Mouse (Mus musculus): ENCODE measurements around the gene Sstr3.

Sstr3 gene

GRCm38 (mm10) chr15:78531901-78532469 is 12.5 kb downstream of the Sstr3 start:
- in situ Hi-C loops (cut with MboI; ENCODE audit: low sequenced_read_pairs) = loop anchor here (25.0 kb wide), 1 partner anchor 345 kb away; no protein-coding TSS in a partner anchor

DNA sequence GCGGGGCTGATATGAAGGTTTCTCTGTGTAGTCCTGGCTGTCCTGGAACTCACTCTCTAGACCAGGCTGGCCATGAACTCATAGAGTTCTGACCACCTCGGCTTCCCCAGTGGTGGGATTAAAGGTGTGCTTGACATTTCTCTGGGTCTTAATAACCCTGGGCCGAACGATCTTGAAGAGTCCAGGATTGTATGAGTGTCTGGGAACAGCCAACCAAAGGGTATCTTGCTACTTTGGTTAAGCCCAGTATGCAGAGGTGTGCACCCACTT is 13.1 kb downstream of the Sstr3 start:
- in situ Hi-C loops (cut with MboI; ENCODE audit: low sequenced_read_pairs) = loop anchor here (25.0 kb wide), 1 partner anchor 344 kb away; no protein-coding TSS in a partner anchor

DNA sequence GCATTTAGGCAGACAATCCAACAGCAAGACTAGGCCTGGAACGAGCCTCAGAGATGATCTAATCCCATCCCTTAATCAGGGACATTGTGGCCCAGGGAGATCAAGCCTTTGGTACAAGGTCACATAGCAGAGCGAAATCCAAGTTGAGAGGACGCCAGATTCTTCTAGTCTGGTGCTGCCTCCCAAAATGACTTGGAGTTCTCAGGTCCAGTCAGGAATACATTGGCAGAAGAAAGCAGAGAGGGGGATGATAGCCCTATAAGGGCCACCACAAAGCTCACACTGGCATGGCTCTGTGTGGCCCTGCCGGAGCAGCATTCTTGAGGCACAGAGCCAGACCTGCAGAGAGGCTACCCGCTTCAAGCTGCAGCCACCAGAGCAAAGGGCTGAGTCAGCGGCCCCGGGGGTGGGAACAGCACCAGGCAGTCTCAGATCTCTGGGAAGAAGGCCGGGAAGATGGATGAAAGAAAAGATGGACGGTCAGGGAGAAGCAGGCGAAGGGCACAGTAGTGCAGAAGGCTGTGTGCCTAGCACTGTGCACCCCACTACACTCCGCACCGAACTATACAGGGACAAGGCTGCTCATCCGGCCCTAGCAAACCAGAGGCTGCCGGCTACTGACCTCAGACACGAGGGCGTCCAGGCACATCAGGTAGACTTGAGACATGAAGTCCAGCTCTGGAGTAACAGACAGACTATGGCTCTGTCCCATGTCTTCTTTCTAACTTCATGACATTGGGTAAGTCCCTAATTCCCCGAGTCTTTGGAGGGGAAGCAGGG is 13.6 kb downstream of the Sstr3 start, which contains the start of gene C1qtnf6:
Gene C1qtnf6 (minus strand): TSS at position 746 of the 780 bp plus-strand sequence.
- in situ Hi-C loops (cut with MboI; ENCODE audit: low sequenced_read_pairs) = loop anchor here (25.0 kb wide), 1 partner anchor 344 kb away; no protein-coding TSS in a partner anchor

GRCm38 (mm10) chr15:78530141-78530540 is 14.3 kb downstream of the Sstr3 start:
- in situ Hi-C loops (cut with MboI; ENCODE audit: low sequenced_read_pairs) = loop anchor here (25.0 kb wide), 1 partner anchor 343 kb away; no protein-coding TSS in a partner anchor

- in situ Hi-C loops (cut with MboI; ENCODE audit: low sequenced_read_pairs) = loop anchor here (25.0 kb wide), 1 partner anchor 342 kb away; no protein-coding TSS in a partner anchor
These were observed 15.0 kb downstream of the Sstr3 start for GRCm38 (mm10) chr15:78529428-78529990.

DNA sequence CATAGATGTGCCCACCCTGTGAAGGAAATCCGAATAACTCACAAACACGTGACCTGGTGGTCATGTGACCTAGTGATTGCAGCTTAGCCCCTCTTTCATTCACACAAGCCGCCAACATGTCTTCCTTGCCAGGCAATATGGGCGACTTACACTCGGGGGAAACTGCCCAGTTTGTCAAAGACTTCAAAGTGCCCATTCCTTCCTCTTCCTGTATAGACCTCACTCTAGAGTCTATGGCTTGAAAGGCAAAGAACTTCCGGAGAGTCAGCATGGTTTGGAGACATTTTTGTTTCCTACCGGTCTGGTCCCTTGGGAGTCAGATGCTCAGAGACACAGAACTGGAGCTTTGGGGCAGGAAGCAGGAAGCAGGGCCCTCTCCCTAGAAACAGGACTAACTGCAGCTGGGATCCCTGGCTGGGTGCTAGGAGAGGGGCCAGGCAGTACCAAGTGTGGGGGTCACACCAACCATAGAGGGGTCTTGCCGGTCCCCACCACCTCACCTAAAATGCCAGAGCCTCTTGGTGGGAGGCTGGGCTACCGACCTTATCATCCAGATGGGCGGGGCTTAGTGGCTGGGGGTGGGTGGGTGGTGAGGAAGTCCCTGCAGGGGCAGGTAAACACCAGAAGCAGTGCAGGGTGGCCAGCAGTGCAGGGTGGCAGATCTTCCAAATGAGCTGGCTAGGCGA is 15.6 kb downstream of the Sstr3 start:
- in situ Hi-C loops (cut with MboI; ENCODE audit: low sequenced_read_pairs) = loop anchor here (25.0 kb wide), 1 partner anchor 342 kb away; no protein-coding TSS in a partner anchor

- in situ Hi-C loops (cut with MboI; ENCODE audit: low sequenced_read_pairs) = loop anchor here (25.0 kb wide), 1 partner anchor 341 kb away; no protein-coding TSS in a partner anchor
These were observed 16.5 kb downstream of the Sstr3 start for GRCm38 (mm10) chr15:78527973-78528372.

GRCm38 (mm10) chr15:78524163-78524562 is 20.3 kb downstream of the Sstr3 start:
- in situ Hi-C loops (cut with MboI; ENCODE audit: low sequenced_read_pairs) = no loop called here

- in situ Hi-C loops (cut with MboI; ENCODE audit: low sequenced_read_pairs) = no loop called here
These were observed 22.6 kb downstream of the Sstr3 start for GRCm38 (mm10) chr15:78521892-78522291.

GRCm38 (mm10) chr15:78521331-78521730 is 23.2 kb downstream of the Sstr3 start:
- in situ Hi-C loops (cut with MboI; ENCODE audit: low sequenced_read_pairs) = no loop called here

DNA sequence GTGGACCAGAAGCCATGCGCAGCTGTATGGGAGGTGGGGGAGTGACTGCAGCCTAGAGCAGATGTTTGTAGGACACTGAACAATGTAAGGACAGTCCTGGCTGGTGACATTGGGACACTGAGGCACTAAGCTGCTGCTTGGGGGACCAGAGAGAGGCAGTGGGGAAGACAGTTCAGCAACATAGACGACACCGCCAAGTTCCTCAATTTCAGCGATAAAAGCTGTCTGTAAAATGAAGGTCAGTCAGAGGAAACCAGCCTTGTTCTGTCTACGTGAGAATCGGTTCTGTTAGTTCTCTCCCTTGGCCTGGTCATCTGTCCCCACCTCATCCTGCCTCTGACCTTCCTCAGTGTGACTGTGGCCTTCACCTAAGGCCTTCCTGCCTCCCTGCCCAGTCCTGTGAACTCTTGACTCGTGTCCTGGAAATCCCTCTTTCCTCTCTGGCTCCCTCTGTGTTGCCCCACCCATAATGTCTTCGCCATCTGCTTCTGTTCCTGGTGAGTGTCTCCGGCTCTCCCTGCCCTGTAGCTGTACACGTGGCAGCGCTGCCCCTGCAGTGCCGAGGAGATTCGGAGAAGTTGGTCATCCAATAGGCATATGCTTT is 24.3 kb downstream of the Sstr3 start:
- in situ Hi-C loops (cut with MboI; ENCODE audit: low sequenced_read_pairs) = no loop called here

- in situ Hi-C loops (cut with MboI; ENCODE audit: low sequenced_read_pairs) = no loop called here
These were observed 26.3 kb downstream of the Sstr3 start for GRCm38 (mm10) chr15:78518221-78518620.

GRCm38 (mm10) chr15:78515759-78516158 is 28.7 kb downstream of the Sstr3 start:
- in situ Hi-C loops (cut with MboI; ENCODE audit: low sequenced_read_pairs) = no loop called here

DNA sequence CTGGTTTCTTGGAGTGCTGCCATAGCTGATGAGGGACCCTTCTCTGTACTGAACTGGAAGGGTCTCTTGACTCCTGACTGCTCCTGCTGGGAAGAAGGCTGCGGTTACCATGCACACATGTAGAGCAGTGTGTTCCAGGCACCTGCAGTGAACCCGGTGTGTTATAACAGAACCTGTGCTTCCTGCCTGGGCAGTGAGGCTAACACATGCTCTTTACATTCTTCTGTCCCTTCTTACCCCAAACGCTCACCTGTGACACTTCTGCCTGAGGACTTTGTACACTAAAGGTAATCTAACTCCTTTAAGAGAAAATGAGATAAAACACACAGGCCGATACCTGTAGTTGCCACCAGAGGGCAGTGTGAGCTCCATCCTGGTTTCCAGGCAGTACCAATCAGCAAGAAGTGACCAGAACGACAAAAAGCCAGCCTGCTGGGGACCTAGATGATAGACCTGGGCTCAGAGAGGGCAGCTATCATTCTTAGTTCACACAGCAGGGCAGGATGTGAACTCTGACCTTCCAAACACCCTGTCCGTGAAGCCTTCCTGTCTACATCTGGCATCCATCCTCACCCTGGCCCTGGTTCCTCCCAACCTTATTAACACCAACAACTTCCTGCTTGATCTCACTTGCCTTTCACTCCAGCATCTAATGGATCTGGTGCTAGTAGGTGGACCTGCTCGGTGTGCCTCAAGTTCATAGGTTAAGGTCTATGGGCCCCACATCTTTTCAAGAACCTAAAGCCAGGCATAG is 29.9 kb downstream of the Sstr3 start:
- in situ Hi-C loops (cut with MboI; ENCODE audit: low sequenced_read_pairs) = no loop called here

- in situ Hi-C loops (cut with MboI; ENCODE audit: low sequenced_read_pairs) = no loop called here
These were observed 31.5 kb downstream of the Sstr3 start for GRCm38 (mm10) chr15:78513019-78513418.

GRCm38 (mm10) chr15:78511951-78512350 is 32.5 kb downstream of the Sstr3 start:
- in situ Hi-C loops (cut with MboI; ENCODE audit: low sequenced_read_pairs) = no loop called here

DNA sequence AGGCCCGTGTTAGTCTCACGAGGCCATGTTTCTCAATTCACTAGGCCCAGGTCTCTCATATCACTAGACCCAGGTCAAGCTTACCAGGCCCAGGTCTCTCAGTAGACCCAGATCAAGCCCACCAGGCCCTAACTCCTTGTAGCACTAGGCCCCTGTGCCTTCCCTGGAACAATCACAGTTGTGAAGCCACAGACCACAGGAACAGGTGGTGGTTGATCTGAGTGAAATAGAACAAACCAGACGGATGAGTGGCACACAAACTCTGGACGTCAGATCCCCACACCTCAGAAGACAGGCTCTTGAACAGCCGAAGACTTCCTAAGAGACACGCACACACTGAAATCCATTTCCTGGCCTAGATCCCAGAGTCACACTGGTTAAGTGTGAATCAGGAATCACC is 33.7 kb downstream of the Sstr3 start:
- in situ Hi-C loops (cut with MboI; ENCODE audit: low sequenced_read_pairs) = no loop called here

DNA sequence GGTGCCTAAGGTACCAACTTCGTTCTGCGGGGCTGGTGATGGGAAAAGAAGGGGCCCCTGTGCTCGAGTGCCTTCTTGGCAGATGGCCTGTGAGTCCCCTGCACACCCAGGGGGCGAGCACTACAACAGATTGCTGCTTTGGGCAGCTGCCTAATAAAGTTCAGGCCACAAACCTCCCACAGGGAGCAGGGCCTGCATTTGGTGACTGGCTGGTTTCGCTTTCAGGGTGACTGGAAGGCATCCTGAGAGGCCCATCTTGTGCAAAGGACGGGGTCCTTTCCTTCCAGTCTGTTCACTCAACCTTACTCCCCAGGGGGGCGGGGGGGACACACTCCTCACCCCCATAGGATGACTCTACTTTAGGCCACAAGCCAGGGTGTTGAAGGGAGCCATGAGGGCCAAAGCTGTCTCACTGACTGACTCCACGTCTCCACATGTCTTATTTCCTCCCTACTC is 34.3 kb downstream of the Sstr3 start:
- in situ Hi-C loops (cut with MboI; ENCODE audit: low sequenced_read_pairs) = no loop called here

DNA sequence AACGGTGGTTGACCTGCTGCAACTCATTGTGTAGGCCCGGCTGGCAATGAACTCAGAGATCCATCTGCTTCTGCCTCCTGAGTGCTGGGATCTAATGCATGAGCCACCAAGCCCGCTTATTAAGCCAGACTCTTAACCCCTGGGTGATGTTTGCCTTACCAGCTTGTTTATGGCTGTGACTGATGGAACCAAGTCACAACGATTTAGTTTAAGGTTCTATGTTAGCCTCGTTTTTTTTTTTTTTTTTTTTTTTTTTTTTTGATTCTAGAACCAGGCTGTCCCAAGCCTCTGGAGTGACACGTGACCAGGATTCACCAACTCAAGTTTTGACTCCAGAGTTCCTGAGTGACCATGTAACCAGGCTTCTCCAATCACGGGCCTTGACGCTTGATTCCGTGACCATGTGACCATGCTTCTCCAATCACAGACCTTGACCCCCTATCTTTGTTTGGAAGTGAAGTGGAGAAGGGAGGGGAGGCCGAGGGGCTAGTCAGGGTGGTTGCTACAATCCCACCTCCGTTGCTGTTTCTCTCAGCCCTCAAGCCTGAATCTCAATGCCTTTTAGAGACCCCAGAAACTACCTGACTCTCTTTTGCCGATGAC is 35.1 kb downstream of the Sstr3 start:
- in situ Hi-C loops (cut with MboI; ENCODE audit: low sequenced_read_pairs) = no loop called here

DNA sequence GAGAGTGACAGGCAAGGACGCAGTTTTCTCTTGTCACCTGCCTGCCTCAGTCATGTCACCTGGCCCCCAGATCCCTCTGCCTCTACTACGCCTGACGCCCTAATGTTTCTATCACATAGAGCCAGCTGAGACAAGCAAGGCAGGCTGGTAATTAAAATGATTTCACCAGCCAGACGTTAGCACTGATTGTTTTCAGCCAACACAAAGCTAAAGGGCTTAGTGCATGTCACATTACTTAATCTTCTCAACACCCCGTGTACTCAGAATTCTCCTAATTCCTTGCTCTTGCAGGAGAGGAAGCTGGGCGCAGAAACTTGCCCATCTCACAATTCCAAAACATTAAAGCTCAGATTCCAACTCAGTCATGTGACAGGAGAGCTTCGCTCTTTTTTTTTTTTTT is 36.0 kb downstream of the Sstr3 start:
- in situ Hi-C loops (cut with MboI; ENCODE audit: low sequenced_read_pairs) = no loop called here

Measured in CH12F3 (cell line).